Mouse (Mus musculus) liver, postnatal 0 days (tissue): ENCODE measurements around the gene Mrap.

Experiments
- CTCF ChIP-seq: sonication (generic); IDR thresholded peaks from 2 replicates; pipeline ENCODE4 v1.5.1; 2016; ENCODE audit warnings: antibody characterized with exemption, low read depth
- EP300 ChIP-seq: IDR thresholded peaks from 2 replicates; pipeline ENCODE4 v1.6.1; 2016; ENCODE audit warnings: antibody characterized with exemption, low read depth, mild to moderate bottlenecking

DNA sequence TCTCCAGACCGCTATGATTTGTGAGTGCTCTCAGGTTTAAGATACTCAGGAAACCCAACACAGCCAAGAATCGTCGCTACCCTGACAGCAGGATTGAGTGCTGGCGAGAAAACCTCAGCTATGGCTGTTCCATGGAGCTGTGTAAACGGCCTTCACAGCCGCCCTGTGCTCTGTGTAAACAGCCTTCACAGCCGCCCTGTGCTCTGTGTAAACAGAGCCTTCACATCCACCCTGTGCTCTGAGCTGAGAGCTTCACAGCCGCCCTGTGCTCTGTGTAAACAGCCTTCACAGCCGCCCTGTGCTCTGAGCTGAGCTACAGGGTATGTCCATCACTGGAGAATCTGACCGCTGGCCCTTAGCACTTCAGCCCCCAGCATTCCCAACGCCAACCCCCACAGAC, 41.8 kb downstream of the Mrap start:
- TF ChIP-seq CTCF (no peak), EP300 (no peak)
